Comparison of ENCODE assay signal across 29 mouse cellular contexts in the genomic region with DNA sequence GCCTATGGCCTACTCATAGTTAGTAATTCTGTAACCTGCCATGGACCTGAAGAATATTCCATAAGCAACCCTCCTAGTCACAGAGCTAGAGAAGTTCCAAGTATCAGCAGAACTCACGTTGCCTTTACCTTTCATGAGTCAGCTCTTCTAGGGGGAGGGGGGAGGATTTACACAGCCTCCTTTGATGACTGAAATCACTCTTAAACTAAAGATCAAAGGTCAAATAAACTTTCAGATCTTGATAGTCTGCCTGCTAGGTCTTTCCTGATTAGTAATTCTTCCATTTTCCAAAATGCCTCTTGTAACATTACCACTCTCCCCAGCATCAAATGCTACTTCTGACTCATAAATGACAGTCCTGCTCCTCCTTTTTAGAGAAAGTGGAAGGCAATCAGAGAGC. TPM values are rescaled to one million over a fixed set of nuclear protein-coding genes. Genes with fewer than 3 reads are reported as not detected.
DNase-seq lines count a peak whose midpoint lies in the region; ATAC-seq lines count a peak whose summit lies in the region.
"Had no signal": no experiment of that assay in that cellular context is flagged by ENCODE, and none has a peak within 500 bp of the region (broad histone marks: within the 10 kb centered on the region; RNA-seq: fewer than 3 reads in every experiment).

No protein-coding gene starts in this region.

- peaks cover 41% of the 10 kb centered on the region for H3K36me3 ChIP-seq in liver, embryonic 13.5 days
- H3K36me3 ChIP-seq in liver, embryonic 11.5 days (ENCODE audit: control insufficient read depth, insufficient read depth, low read length), result peaks cover 12% of the 10 kb centered on the region
- peaks cover 5% of the 10 kb centered on the region; the same call in 1 of the 2 replicates for H3K36me3 ChIP-seq in intestine, embryonic 15.5 days
- peaks cover 20% of the 10 kb centered on the region for H3K36me3 ChIP-seq in kidney, embryonic 14.5 days (ENCODE audit: control insufficient read depth, insufficient read depth, low read length)

- H3K27me3 ChIP-seq in liver, embryonic 13.5 days, result no peaks in the 10 kb centered on the region
- no peaks in the 10 kb centered on the region for H3K27me3 ChIP-seq in liver, embryonic 11.5 days (replicated peaks; ENCODE audit: control insufficient read depth, insufficient read depth, low read length)
- no peaks in the 10 kb centered on the region for H3K27me3 ChIP-seq in intestine, embryonic 15.5 days (replicated peaks)
- H3K27me3 ChIP-seq in kidney, embryonic 14.5 days (ENCODE audit: control insufficient read depth, insufficient read depth, low read length), result no peaks in the 10 kb centered on the region
- H3K27me3 ChIP-seq: forebrain, embryonic 12.5 days; heart, embryonic 12.5 days; limb, embryonic 15.5 days; lung, embryonic 15.5 days; midbrain, embryonic 15.5 days; neural tube, embryonic 12.5 days had no signal

- 30% methylated on average over 1 of the region's 1 CpGs for WGBS in liver, embryonic 13.5 days (ENCODE audit: insufficient replicate concordance)
- 47% methylated on average over 1 of the region's 1 CpGs for WGBS in liver, embryonic 11.5 days
- 35% methylated on average over 1 of the region's 1 CpGs for WGBS in intestine, embryonic 15.5 days
- 43% methylated on average over 1 of the region's 1 CpGs for WGBS in kidney, embryonic 14.5 days

- H3K9ac ChIP-seq in liver, embryonic 13.5 days, result no peak overlapping the region
- H3K9ac ChIP-seq in liver, embryonic 11.5 days (ENCODE audit: low read depth, low read length), result no peak overlapping the region
- no peak overlapping the region for H3K9ac ChIP-seq in intestine, embryonic 15.5 days
- H3K9ac ChIP-seq in kidney, embryonic 14.5 days (ENCODE audit: low read depth, low read length), result no peak overlapping the region
- H3K9ac ChIP-seq: forebrain, embryonic 12.5 days; heart, embryonic 12.5 days; hindbrain, embryonic 14.5 days; limb, embryonic 15.5 days; lung, embryonic 15.5 days; midbrain, embryonic 15.5 days; neural tube, embryonic 12.5 days had no signal

- H3K4me2 ChIP-seq in liver, embryonic 13.5 days, result no peak overlapping the region
- no peak overlapping the region for H3K4me2 ChIP-seq in liver, embryonic 11.5 days
- H3K4me2 ChIP-seq in intestine, embryonic 15.5 days (replicated peaks), result no peak overlapping the region
- no peak overlapping the region for H3K4me2 ChIP-seq in kidney, embryonic 14.5 days (replicated peaks; ENCODE audit: low read depth, low read length)
- H3K4me2 ChIP-seq: forebrain, embryonic 12.5 days; heart, embryonic 12.5 days; hindbrain, embryonic 14.5 days; limb, embryonic 15.5 days; lung, embryonic 15.5 days; midbrain, embryonic 15.5 days; neural tube, embryonic 12.5 days had no signal

- H3K4me1 ChIP-seq in liver, embryonic 13.5 days (replicated peaks), result peaks cover 58% of the 10 kb centered on the region
- peaks cover 17% of the 10 kb centered on the region for H3K4me1 ChIP-seq in liver, embryonic 11.5 days (replicated peaks; ENCODE audit: control insufficient read depth, insufficient read depth, low read length)
- H3K4me1 ChIP-seq in intestine, embryonic 15.5 days (replicated peaks), result no peaks in the 10 kb centered on the region; the same call in 1 of the 2 replicates
- H3K4me1 ChIP-seq in kidney, embryonic 14.5 days (ENCODE audit: control insufficient read depth, insufficient read depth, low read length), result no peaks in the 10 kb centered on the region; the same call in 1 of the 2 replicates
- H3K4me1 ChIP-seq: forebrain, embryonic 12.5 days; midbrain, embryonic 10.5 days; midbrain, embryonic 15.5 days; neural tube, embryonic 12.5 days had no signal

- ATAC-seq in liver, embryonic 13.5 days (ENCODE audit: low read depth), result no peak
- no peak for ATAC-seq in liver, embryonic 11.5 days (replicated peaks; ENCODE audit: low FRiP score)
- peak; percentile 68 for ATAC-seq in intestine, embryonic 15.5 days
- ATAC-seq in kidney, embryonic 14.5 days (ENCODE audit: low FRiP score, low TSS enrichment), result no peak
- ATAC-seq: midbrain, embryonic 15.5 days had no signal

- peak; percentile 25 for DNase-seq in adrenal gland, adult 2 months
- no peak for DNase-seq in adrenal gland, adult 8-10 months
- DNase-seq in liver, embryonic 13.5 days, result no peak
- DNase-seq in liver, embryonic 11.5 days (ENCODE audit: low spot score), result no peak
- peak; percentile 25 for DNase-seq in naive thymus-derived CD4-positive, alpha-beta T cell, adult 2 months (ENCODE audit: low read depth)
- DNase-seq in urinary bladder, postnatal 36 days (ENCODE audit: low spot score in 2 of 2), result no peak
- DNase-seq: cerebellum, adult 2 months; cerebellum, postnatal 14 days; gastrocnemius, postnatal 25 days; heart, adult 2 months; kidney, adult 9 months; kidney, postnatal 36 days; right cerebral cortex, adult 18-20 months; spleen, adult 18-20 months had no signal

- H3K27ac ChIP-seq in liver, embryonic 13.5 days, result 0 out of 2 replicates have a peak overlapping the region, but pooled peaks have one; percentile 0
- no peak overlapping the region for H3K27ac ChIP-seq in liver, embryonic 11.5 days (ENCODE audit: low read depth, low read length)
- no peak overlapping the region for H3K27ac ChIP-seq in intestine, embryonic 15.5 days
- no peak overlapping the region for H3K27ac ChIP-seq in kidney, embryonic 14.5 days (ENCODE audit: low read depth, low read length)
- H3K27ac ChIP-seq: forebrain, embryonic 12.5 days; heart, adult 2 months; hindbrain, embryonic 14.5 days; limb, embryonic 10.5 days; limb, embryonic 15.5 days; lung, embryonic 15.5 days; midbrain, embryonic 10.5 days; midbrain, embryonic 15.5 days; neural tube, embryonic 12.5 days had no signal

- H3K4me3 ChIP-seq in liver, embryonic 13.5 days (replicated peaks), result no peak overlapping the region
- H3K4me3 ChIP-seq in liver, embryonic 11.5 days (ENCODE audit: low read depth, low read length), result no peak overlapping the region
- no peak overlapping the region for H3K4me3 ChIP-seq in intestine, embryonic 15.5 days (replicated peaks)
- H3K4me3 ChIP-seq in kidney, embryonic 14.5 days (ENCODE audit: low read length), result no peak overlapping the region
- H3K4me3 ChIP-seq: erythroblast, embryonic 14.5 days; forebrain, embryonic 12.5 days; heart, adult 2 months; heart, embryonic 12.5 days; limb, embryonic 10.5 days; limb, embryonic 15.5 days; lung, embryonic 15.5 days; midbrain, embryonic 10.5 days; midbrain, embryonic 15.5 days; neural tube, embryonic 12.5 days had no signal

- H3K9me3 ChIP-seq in liver, embryonic 13.5 days (replicated peaks), result no peaks in the 10 kb centered on the region
- H3K9me3 ChIP-seq in liver, embryonic 11.5 days (ENCODE audit: control insufficient read depth, low read length), result no peaks in the 10 kb centered on the region
- H3K9me3 ChIP-seq in intestine, embryonic 15.5 days, result no peaks in the 10 kb centered on the region
- no peaks in the 10 kb centered on the region for H3K9me3 ChIP-seq in kidney, embryonic 14.5 days (ENCODE audit: control insufficient read depth, low read length)
- H3K9me3 ChIP-seq: forebrain, embryonic 12.5 days; heart, embryonic 12.5 days; limb, embryonic 10.5 days; limb, embryonic 15.5 days; lung, embryonic 15.5 days; midbrain, embryonic 10.5 days; midbrain, embryonic 15.5 days; neural tube, embryonic 12.5 days had no signal

RNA-seq across cellular contexts. Expression of a gene that starts 21.8 kb away (rescaled TPM):
- 100 to 1,000 TPM; 117 to 136 TPM for total RNA-seq in adrenal gland, adult 2 months (2021)
- polyA plus RNA-seq in adrenal gland, adult 2 months (2012; rRNA removed), result 13.8 and 14.0 TPM in 2 replicates
- 100 to 1,000 TPM; 137 to 154 (median 149) TPM for total RNA-seq in adrenal gland, adult 8-10 months (2022)
- polyA plus RNA-seq in liver, embryonic 13.5 days (2015; fragmentation: Nextera tagmentation; extraction: Ambion mirVana), result 67.8 and 83.4 TPM in 2 replicates
- polyA plus RNA-seq in liver, embryonic 11.5 days (2014; fragmentation: Nextera tagmentation; extraction: Ambion mirVana), result 146 and 170 TPM in 2 replicates
- 165 and 183 TPM in 2 replicates for polyA plus RNA-seq in intestine, embryonic 15.5 days (2015; fragmentation: Nextera tagmentation; extraction: Ambion mirVana)
- polyA plus RNA-seq in kidney, embryonic 14.5 days (2014; fragmentation: Nextera tagmentation; extraction: Ambion mirVana), result 115 and 181 TPM in 2 replicates

RNA-seq across cellular contexts. Expression of a gene that starts 30.6 kb away (rescaled TPM):
- total RNA-seq in adrenal gland, adult 2 months (2021), result under 1 TPM; 0.20 to 0.48 TPM
- 0.12 and 0.20 TPM in 2 replicates for polyA plus RNA-seq in adrenal gland, adult 2 months (2012; rRNA removed)
- total RNA-seq in adrenal gland, adult 8-10 months (2022), result 1 to 10 TPM in 1 of 4 experiments, under 1 TPM in 3; 0.31 to 1.1 (median 0.71) TPM
- polyA plus RNA-seq in liver, embryonic 13.5 days (2015; fragmentation: Nextera tagmentation; extraction: Ambion mirVana), result not detected in 2 replicates
- 0.07 TPM in 1 of 2 replicates, not detected in the other for polyA plus RNA-seq in liver, embryonic 11.5 days (2014; fragmentation: Nextera tagmentation; extraction: Ambion mirVana)
- 0.15 and 0.21 TPM in 2 replicates for polyA plus RNA-seq in intestine, embryonic 15.5 days (2015; fragmentation: Nextera tagmentation; extraction: Ambion mirVana)
- 0.09 and 0.18 TPM in 2 replicates for polyA plus RNA-seq in kidney, embryonic 14.5 days (2014; fragmentation: Nextera tagmentation; extraction: Ambion mirVana)
- total RNA-seq: gastrocnemius, postnatal 25 days; heart, adult 2 months; hematopoietic stem cell, adult 5-6 weeks; megakaryocyte progenitor cell, adult 5-6 weeks had no signal
- polyA plus RNA-seq: erythroblast, embryonic 14.5 days had no signal

RNA-seq across cellular contexts. Expression of a gene that starts 31.5 kb away (rescaled TPM):
- total RNA-seq in adrenal gland, adult 2 months (2021), result 10 to 100 TPM; 12.3 to 13.1 TPM
- polyA plus RNA-seq in adrenal gland, adult 2 months (2012; rRNA removed), result 7.9 and 10.1 TPM in 2 replicates
- 10 to 100 TPM; 14.7 to 22.5 (median 17.6) TPM for total RNA-seq in adrenal gland, adult 8-10 months (2022)
- 2.6 and 3.1 TPM in 2 replicates for polyA plus RNA-seq in liver, embryonic 13.5 days (2015; fragmentation: Nextera tagmentation; extraction: Ambion mirVana)
- polyA plus RNA-seq in liver, embryonic 11.5 days (2014; fragmentation: Nextera tagmentation; extraction: Ambion mirVana), result 4.2 and 5.4 TPM in 2 replicates
- polyA plus RNA-seq in intestine, embryonic 15.5 days (2015; fragmentation: Nextera tagmentation; extraction: Ambion mirVana), result 1.9 and 2.8 TPM in 2 replicates
- 1.5 and 2.1 TPM in 2 replicates for polyA plus RNA-seq in kidney, embryonic 14.5 days (2014; fragmentation: Nextera tagmentation; extraction: Ambion mirVana)
- total RNA-seq: left cerebral cortex, postnatal 10 days had no signal
- polyA plus RNA-seq: heart, adult 2 months had no signal

RNA-seq across cellular contexts. Expression of a gene that starts 37.7 kb away (rescaled TPM):
- total RNA-seq in adrenal gland, adult 2 months (2021), result 100 to 1,000 TPM; 121 to 151 TPM
- 721 and 995 TPM in 2 replicates for polyA plus RNA-seq in adrenal gland, adult 2 months (2012; rRNA removed)
- total RNA-seq in adrenal gland, adult 8-10 months (2022), result 100 to 1,000 TPM; 152 to 212 (median 184) TPM
- polyA plus RNA-seq in liver, embryonic 13.5 days (2015; fragmentation: Nextera tagmentation; extraction: Ambion mirVana), result 46.0 and 48.2 TPM in 2 replicates
- polyA plus RNA-seq in liver, embryonic 11.5 days (2014; fragmentation: Nextera tagmentation; extraction: Ambion mirVana), result 119 and 123 TPM in 2 replicates
- 49.9 and 53.6 TPM in 2 replicates for polyA plus RNA-seq in intestine, embryonic 15.5 days (2015; fragmentation: Nextera tagmentation; extraction: Ambion mirVana)
- 36.8 and 43.4 TPM in 2 replicates for polyA plus RNA-seq in kidney, embryonic 14.5 days (2014; fragmentation: Nextera tagmentation; extraction: Ambion mirVana)

Comparison
In these comparisons a context has a peak if more than half of its experiments do, and no peak if none do; other contexts are left out.
1. DNase-seq: peak in adrenal gland, adult 2 months (single experiment) and naive thymus-derived CD4-positive, alpha-beta T cell, adult 2 months (single experiment); none in adrenal gland, adult 8-10 months (single experiment), liver, embryonic 13.5 days (single experiment), liver, embryonic 11.5 days (single experiment) and urinary bladder, postnatal 36 days (0 of 2).